Mouse (Mus musculus) intestine, postnatal 0 days (tissue): ENCODE measurements around the gene E330009J07Rik. TPM values are rescaled to one million over a fixed set of nuclear protein-coding genes. Genes with fewer than 3 reads are reported as not detected.

ENCODE experiments used
- ATAC-seq: fragments of 200-750 bp; cut with Nextera tagmentation; 2 replicates; pipeline ENCODE4 v1.8.0; 2017; ENCODE audit warnings: mild to moderate bottlenecking, moderate TSS enrichment, moderate library complexity
- H3K27ac ChIP-seq: fragments of 300-500 bp; sonication (generic); 2 replicates; pipeline ENCODE4 v1.5.1; 2014; ENCODE audit warnings: mild to moderate bottlenecking, low read depth, low read length, moderate library complexity
- H3K27me3 ChIP-seq: fragments of 300-500 bp; sonication (generic); replicated peaks from 2 replicates; pipeline ENCODE4 v1.6.1; 2014; ENCODE audit warnings: low read length, mixed read lengths; ENCODE audit not compliant: control insufficient read depth, insufficient read depth
- H3K36me3 ChIP-seq: fragments of 300-500 bp; sonication (generic); 2 replicates; pipeline ENCODE4 v1.6.1; 2014; ENCODE audit warnings: mild to moderate bottlenecking, moderate library complexity; ENCODE audit not compliant: control insufficient read depth, insufficient read depth
- H3K4me1 ChIP-seq: fragments of 300-500 bp; sonication (generic); replicated peaks from 2 replicates; pipeline ENCODE4 v1.6.1; 2014; ENCODE audit warnings: antibody characterized with exemption, low read length, mixed read lengths; ENCODE audit not compliant: control insufficient read depth, insufficient read depth
- H3K4me2 ChIP-seq: fragments of 300-500 bp; sonication (generic); replicated peaks from 2 replicates; pipeline ENCODE4 v1.6.1; 2014; ENCODE audit warnings: low read depth, mild to moderate bottlenecking, moderate library complexity
- H3K4me3 ChIP-seq: fragments of 300-500 bp; sonication (generic); 2 replicates; pipeline ENCODE4 v1.5.1; 2014; ENCODE audit warnings: low read depth, low read length
- H3K9ac ChIP-seq: fragments of 300-500 bp; sonication (generic); 2 replicates; pipeline ENCODE4 v1.6.1; 2014; ENCODE audit warnings: mild to moderate bottlenecking, low read depth, low read length
- H3K9me3 ChIP-seq: fragments of 300-500 bp; sonication (generic); 2 replicates; pipeline ENCODE4 v1.6.1; 2016; ENCODE audit warnings: mixed run types; ENCODE audit not compliant: control insufficient read depth
- CTCF ChIP-seq: sonication (generic); IDR thresholded peaks from 2 replicates; pipeline ENCODE4 v1.5.1; 2016; ENCODE audit warnings: low read depth, mild to moderate bottlenecking, control low read depth, antibody characterized with exemption, moderate library complexity
- whole genome bisulfite sequencing: fragments of 180-500 bp; shearing (Covaris S2); extraction: QIAGEN DNeasy Blood & Tissue Kit; methylation state at CpG from one replicate; pipeline ENCODE4 v1.1.7; 2014; 5-methylcytosine and 5-hydroxymethylcytosine counted together
- polyA plus RNA-seq: library from polyadenylated mRNA; unstranded; fragments of >200 nt; fragmentation: Nextera tagmentation; extraction: Ambion mirVana; gene quantifications from 2 replicates; pipeline ENCODE4 v1.2.1, GENCODE M21; 2015

The E330009J07Rik gene
- polyA plus RNA-seq, 1 experiment from 2014 or later, result 4.4 TPM

DNA sequence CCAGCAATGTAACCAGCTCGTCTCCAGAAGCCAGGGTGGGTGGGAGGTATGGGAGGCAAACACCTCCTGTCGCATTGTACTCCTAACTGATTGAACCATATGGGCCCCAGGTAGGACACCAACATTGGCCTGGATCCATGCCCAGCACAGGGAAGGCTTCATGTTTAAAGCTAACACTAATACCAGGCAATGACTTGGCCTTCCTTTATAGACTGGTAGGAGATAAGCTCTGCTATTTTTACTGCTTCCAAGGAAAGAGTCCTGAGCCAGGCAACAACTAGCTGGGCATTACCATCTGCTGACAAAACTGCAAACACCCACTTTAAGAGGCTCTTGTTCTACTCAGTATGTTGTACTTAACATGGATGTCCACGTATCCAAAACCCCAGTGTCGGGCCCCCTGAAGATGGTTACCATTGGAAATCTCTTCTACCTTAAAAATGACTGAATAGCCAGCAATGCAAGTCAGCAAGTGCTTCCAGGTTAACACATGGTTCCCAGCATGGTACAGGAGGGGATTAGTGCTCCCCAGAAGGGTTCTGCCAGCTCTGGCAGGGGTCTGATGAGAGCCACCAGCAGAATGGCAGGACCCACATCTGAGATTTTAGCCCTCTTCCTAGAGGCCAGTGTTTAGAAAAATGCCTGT, 32.2 kb downstream of the E330009J07Rik start:
- H3K4me1 ChIP-seq, result no peaks in the 10 kb centered on the region
- WGBS, result 81% methylated on average over 4 of the region's 4 CpGs
- TF ChIP-seq CTCF, result no peak
- no peaks in the 10 kb centered on the region for H3K27me3 ChIP-seq
- no peak overlapping the region for H3K4me3 ChIP-seq
- peak; percentile 52; the same call in 1 of the 2 replicates for ATAC-seq
- no peak overlapping the region for H3K9ac ChIP-seq
- peaks cover 35% of the 10 kb centered on the region for H3K36me3 ChIP-seq
- H3K9me3 ChIP-seq, result no peaks in the 10 kb centered on the region
- peak overlapping the region; percentile 46 for H3K27ac ChIP-seq
- H3K4me2 ChIP-seq, result no peak overlapping the region

- Histone ChIP-seq H3K36me3 (peaks cover 31% of the 10 kb centered on the region), H3K4me2 (no peak overlapping the region), H3K4me1 (no peaks in the 10 kb centered on the region), H3K27ac (no peak overlapping the region), H3K4me3 (no peak overlapping the region), H3K9ac (no peak overlapping the region), H3K9me3 (no peaks in the 10 kb centered on the region), H3K27me3 (no peaks in the 10 kb centered on the region)
- WGBS, result 36% methylated on average over 2 of the region's 2 CpGs
- TF ChIP-seq CTCF, result no peak
- no peak for ATAC-seq
These were observed 33.9 kb downstream of the E330009J07Rik start for GRCm38 (mm10) chr6:40402031-40402430.

DNA sequence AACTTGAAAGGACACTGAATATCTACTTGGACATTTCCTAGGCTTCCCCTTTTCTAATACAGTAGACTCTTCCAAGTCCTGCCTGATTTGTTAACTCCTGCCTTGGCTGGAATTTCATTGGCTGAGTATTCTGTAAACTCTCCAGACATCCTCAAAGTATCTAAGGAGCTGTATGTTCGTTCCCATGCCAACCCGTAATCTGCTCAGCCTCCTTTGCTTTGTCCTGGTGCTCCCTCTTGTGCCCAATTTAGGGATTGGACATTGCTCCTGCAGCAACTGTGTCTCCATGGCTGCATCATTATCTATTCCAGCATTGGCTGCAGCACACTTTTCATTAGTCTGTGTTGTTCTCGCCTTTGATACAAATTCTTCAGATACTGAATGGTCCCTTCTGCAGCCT, 42.7 kb downstream of the E330009J07Rik start:
- Histone ChIP-seq H3K9ac (no peak overlapping the region), H3K27me3 (no peaks in the 10 kb centered on the region), H3K36me3 (peaks cover 8% of the 10 kb centered on the region; the same call in 1 of the 2 replicates), H3K4me1 (no peaks in the 10 kb centered on the region), H3K27ac (no peak overlapping the region), H3K4me3 (no peak overlapping the region), H3K4me2 (no peak overlapping the region), H3K9me3 (no peaks in the 10 kb centered on the region)
- TF ChIP-seq CTCF, result peak; percentile 90
- 37% methylated on average over 3 of the region's 3 CpGs for WGBS
- peak; percentile 45; the same call in 1 of the 2 replicates for ATAC-seq

DNA sequence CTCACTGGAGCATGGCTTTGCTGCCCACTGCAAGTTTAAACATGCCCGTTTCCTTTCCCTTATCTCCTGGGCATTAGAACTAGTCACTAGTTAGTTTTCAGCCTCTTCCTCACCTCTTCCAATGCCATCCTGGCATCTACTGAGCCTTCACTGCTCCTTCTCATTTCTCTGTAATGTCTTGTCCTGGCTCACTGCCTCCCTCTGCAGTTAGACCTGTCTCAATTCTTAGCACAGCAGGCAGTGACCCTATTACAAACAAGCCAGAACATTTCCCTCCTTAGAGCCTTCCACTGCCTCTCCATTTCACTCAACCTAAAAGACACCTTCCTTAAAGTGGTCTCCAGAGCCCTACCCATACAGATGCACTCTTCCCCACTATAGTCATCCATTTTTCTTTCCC, 45.0 kb downstream of the E330009J07Rik start:
- Histone ChIP-seq H3K4me2 (no peak overlapping the region), H3K9me3 (no peaks in the 10 kb centered on the region), H3K27me3 (no peaks in the 10 kb centered on the region), H3K36me3 (no peaks in the 10 kb centered on the region), H3K4me1 (no peaks in the 10 kb centered on the region), H3K27ac (no peak overlapping the region), H3K4me3 (no peak overlapping the region), H3K9ac (no peak overlapping the region)
- WGBS, result 88% methylated on average over 1 of the region's 1 CpGs
- ATAC-seq, result no peak
- peak; percentile 37 for TF ChIP-seq CTCF

- Histone ChIP-seq H3K9ac (no peak overlapping the region), H3K27me3 (no peaks in the 10 kb centered on the region), H3K27ac (no peak overlapping the region), H3K9me3 (no peaks in the 10 kb centered on the region), H3K4me1 (no peaks in the 10 kb centered on the region), H3K4me2 (no peak overlapping the region), H3K4me3 (no peak overlapping the region), H3K36me3 (no peaks in the 10 kb centered on the region)
- ATAC-seq, result no peak
- 55% methylated on average over 4 of the region's 4 CpGs for WGBS
- no peak for TF ChIP-seq CTCF
These were observed 47.3 kb downstream of the E330009J07Rik start for GRCm38 (mm10) chr6:40388660-40389059.

- no peaks in the 10 kb centered on the region for H3K9me3 ChIP-seq
- no peak overlapping the region for H3K27ac ChIP-seq
- H3K4me2 ChIP-seq, result no peak overlapping the region
- H3K4me3 ChIP-seq, result no peak overlapping the region
- no peak overlapping the region for H3K9ac ChIP-seq
- WGBS, result 76% methylated on average over 3 of the region's 3 CpGs
- TF ChIP-seq CTCF, result no peak
- 0 out of 2 replicates have a peak, but pooled peaks cover 7% of the 10 kb centered on the region for H3K36me3 ChIP-seq
- no peak for ATAC-seq
- H3K27me3 ChIP-seq, result no peaks in the 10 kb centered on the region
- no peaks in the 10 kb centered on the region for H3K4me1 ChIP-seq
These were observed 50.3 kb downstream of the E330009J07Rik start for GRCm38 (mm10) chr6:40385682-40386081.
